Mouse (Mus musculus) brain, embryonic 14.5 days (tissue): ENCODE data around the gene Baz2b. TPM values are rescaled to one million over a fixed set of nuclear protein-coding genes. Genes with fewer than 3 reads are reported as not detected.
A peak's percentile ranks its signal among the peaks of the same experiment; 100 is the strongest.

ENCODE experiments used
- DNase-seq: peaks from one replicate; pipeline ENCODE4 v3.0.0-alpha.2; 2011; ENCODE audit warnings: low read depth
- CTCF ChIP-seq: fragments of 200-500 bp; IDR thresholded peaks from 2 replicates; pipeline ENCODE4 v1.5.1; 2012; ENCODE audit warnings: inconsistent platforms, mild to moderate bottlenecking, moderate library complexity, borderline replicate concordance; ENCODE audit not compliant: insufficient read depth, insufficient read length; ENCODE audit errors: extremely low read depth
- POLR2A ChIP-seq: fragments of 200-500 bp; IDR thresholded peaks from 2 replicates; pipeline ENCODE4 v1.6.1; 2012; ENCODE audit warnings: mild to moderate bottlenecking, inconsistent platforms, borderline replicate concordance; ENCODE audit not compliant: poor library complexity, insufficient read depth, insufficient read length, severe bottlenecking; ENCODE audit errors: extremely low read depth
- polyA plus RNA-seq: library from polyadenylated mRNA; depleted of rRNA; stranded (reverse); fragments of >200 nt; gene quantifications from 2 replicates; pipeline ENCODE4 v1.2.3, GENCODE M21; 2012

The Baz2b gene
- polyA plus RNA-seq, 1 experiment, result 73.4 TPM

DNA sequence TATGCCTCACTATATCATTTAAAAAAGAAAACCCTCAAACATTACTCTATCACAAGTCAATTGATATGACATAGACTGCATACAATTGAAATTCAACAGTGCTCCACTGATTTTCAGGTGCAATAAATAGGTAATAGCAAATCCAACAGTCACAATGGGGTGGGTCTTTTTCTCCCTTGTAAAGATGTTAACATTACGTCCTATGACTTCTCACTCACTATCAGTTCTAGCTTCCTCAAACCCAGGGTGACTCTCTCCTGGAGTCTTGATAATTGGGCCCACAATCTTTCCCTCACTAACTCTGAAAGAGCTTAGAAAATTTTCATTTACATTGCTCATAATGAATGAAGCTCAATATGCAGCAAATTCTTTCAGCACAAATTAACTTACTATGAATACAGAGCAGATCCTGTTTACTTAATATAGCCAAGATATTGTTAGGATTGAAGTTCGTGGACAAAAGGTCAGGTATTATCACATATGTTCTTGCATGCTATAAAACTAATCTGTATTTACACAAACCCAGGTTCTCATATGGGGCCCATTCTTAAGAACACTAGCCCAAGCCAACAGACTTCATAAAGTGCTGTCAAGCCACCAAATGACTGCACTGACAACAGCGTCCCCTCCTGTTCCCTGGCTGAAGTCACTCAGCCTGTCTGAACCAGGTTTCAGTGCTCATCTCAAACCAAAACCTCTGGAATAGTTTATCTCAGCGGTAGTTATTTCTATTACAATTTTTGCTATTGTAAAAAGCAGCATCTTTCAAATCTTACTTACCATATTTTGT lies 168.0 kb downstream of the Baz2b start:
- no peak for DNase-seq
- TF ChIP-seq POLR2A, result no peak
- TF ChIP-seq CTCF, result no peak

DNA sequence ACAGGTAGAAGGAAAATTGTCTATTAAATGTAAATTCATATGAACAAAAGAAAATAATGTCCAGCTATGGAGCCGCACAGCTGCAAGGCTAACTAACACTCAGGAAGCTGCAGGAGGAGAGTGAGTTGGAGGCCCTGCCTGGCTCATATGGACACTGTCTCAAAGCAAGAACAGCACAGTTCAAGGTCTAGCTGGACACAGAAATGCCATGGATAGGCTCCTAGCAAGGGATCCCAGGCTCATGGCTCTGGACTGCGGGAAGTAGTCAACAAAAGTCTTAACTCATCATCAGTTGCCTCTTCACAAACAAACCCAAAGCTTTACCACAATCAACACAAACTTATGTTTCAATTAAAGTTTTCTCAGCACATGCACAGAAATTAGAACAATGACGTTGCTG lies 169.5 kb downstream of the Baz2b start:
- no peak for DNase-seq
- TF ChIP-seq CTCF, result no peak
- no peak for TF ChIP-seq POLR2A

DNA sequence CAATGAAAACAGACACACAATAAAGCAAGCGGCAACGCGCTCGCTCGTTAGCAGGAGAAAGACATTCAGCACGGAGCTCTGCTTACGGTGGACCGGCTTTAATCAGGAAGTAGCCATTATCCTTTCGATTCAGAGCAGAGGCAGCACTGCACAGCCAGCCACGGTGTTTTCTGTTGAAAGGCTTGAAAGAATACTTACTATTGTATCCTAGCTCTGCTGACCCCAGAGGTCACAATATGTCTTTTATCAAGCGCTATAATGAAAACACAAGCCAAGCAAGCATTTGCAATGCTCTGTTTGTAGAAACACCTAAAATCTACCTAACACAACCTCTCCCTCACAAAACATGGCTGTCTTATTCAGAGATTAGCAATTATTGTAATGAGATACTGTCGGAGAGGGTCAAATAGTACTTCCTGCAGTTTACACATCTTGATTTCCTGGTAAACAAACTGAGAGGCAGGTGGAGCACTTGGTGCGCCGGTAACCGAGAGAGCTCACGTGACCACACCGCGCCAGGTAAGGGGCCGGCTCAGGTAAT lies 172.6 kb downstream of the Baz2b start:
- DNase-seq, result peak; percentile 87
- no peak for TF ChIP-seq POLR2A
- TF ChIP-seq CTCF, result no peak

DNA sequence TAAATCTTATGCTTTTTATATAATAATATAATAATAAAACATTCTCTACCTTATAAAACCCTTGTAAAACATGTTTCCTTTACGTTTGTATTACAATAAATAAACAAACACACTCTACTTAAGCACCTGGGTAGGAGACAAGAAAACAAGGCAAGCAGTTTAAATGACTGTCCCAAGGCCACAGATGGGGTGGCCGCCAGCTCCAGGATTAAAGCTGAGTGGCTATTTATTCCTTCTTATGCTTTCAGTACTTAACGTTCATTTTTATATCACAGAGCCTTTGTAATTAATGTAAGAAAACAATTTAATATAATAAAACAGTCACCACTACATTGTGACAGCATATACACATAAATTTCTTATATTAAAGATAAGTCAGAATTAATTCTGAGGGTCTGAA lies 173.3 kb downstream of the Baz2b start:
- no peak for TF ChIP-seq CTCF
- no peak for TF ChIP-seq POLR2A
- peak; percentile 41 for DNase-seq

DNA sequence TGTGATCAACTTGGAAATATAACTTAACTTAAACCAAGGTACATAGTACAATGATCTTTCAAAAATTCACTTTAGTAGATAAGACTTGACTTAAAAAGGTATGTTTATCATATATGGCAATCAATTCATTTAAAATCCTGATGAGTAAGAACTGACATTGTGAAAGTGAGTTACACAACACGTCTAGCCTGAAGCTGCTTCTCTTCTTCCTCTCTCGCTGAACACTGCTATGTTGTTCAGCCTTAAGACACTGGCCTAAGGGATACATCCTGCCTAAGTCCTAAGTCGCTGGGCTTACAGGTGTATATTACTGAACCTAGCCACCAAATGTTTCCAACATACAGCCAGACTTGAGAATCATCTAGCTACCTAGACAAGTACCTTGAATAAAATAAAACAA lies 178.6 kb downstream of the Baz2b start:
- DNase-seq, result no peak
- TF ChIP-seq POLR2A (no peak), CTCF (no peak)

DNA sequence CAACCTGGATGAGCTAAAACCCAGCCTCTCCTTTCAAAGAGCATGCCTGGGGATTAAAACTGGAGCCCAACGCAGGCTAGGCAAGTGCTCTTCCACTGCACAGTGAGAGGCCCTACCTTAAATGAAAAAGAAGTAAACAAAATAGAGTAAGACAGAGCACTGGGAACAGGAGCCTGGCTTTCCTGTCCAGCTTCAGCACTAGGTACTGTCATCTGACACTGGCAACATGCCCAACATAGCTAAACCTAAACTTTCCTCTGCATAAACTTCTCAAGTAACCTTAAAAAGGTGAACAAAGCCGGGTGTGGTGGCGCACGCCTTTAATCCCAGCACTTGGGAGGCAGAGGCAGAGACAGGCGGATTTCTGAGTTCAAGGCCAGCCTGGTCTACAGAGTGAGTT lies 180.6 kb downstream of the Baz2b start:
- TF ChIP-seq CTCF (no peak), POLR2A (no peak)
- DNase-seq, result no peak

DNA sequence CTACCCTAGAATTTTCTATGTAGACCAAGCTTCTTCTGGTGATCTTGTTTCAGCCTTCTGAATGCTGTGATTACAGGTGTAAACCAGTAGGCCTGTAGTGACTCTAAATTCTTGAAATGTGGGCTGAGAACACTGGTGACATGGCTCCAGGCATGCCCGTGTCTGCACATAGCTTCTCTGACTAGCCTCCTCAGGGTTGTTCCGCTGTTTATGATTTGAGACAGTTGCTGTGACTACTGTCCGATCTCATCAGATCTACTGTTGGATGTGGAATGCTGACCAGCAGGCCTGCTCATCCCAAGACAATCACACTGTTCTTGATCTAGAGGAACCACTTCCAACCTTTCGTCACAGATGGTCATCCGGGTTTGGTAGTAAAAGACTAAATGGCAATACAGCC lies 182.5 kb downstream of the Baz2b start:
- TF ChIP-seq CTCF, result no peak
- TF ChIP-seq POLR2A, result no peak
- DNase-seq, result no peak

DNA sequence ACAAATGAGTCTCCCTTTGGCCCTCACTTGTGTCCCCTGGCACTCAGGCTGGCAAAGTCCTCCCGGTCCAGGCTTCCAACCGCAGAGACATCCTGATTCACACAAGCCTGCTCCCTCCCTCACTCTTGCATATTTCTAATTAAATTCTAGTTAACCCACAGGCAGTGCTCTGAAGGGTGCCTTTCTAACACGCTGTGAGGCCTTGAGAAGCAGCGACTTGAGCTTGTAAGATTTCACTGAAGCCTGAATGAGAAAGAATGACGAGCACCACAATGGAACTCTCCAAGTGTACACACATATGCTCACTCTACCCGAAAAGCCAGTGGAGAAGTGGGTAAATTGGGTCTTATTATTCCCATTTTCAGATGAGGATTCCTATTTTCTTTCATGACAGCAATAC lies 183.1 kb downstream of the Baz2b start:
- TF ChIP-seq CTCF (no peak), POLR2A (no peak)
- peak; percentile 69 for DNase-seq

DNA sequence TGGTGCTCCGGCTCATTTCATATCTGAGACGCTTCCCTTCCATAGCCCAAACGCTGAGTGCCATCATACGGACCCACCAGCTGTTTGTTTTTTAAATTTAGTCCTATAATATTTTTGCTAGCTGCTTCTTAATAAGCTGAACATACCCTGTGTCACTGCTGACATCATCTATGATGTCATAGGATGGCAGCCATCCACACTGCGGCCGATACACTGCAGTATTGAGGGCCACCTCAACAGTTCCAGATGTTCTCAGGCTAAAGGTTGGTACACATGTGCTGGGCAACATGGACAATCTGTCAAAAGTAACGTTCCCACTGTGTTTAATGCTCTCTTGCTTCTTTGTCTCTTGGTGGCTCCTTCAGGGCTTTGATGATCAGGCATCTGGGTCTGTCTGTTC lies 185.9 kb downstream of the Baz2b start:
- TF ChIP-seq CTCF (no peak), POLR2A (no peak)
- DNase-seq, result no peak

DNA sequence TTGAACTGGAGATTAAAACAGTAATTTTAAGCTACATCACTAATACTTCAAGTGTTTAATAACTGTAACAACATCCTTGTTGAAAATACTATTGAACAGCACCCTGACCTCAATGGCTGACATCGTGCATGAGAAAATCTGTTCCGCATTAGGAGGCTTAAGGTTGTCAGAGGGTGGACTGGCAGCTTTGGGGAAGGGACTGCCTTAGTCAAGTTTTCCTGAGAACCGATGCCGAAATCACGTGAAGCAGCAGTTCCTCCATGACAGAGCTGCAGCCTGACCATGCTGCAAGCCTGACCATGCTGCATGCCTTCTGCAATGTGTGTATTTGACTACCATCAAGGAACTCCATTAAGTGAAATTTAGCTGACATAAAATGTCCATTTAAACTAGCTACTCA lies 188.1 kb downstream of the Baz2b start:
- TF ChIP-seq CTCF (no peak), POLR2A (no peak)
- DNase-seq, result no peak

DNA sequence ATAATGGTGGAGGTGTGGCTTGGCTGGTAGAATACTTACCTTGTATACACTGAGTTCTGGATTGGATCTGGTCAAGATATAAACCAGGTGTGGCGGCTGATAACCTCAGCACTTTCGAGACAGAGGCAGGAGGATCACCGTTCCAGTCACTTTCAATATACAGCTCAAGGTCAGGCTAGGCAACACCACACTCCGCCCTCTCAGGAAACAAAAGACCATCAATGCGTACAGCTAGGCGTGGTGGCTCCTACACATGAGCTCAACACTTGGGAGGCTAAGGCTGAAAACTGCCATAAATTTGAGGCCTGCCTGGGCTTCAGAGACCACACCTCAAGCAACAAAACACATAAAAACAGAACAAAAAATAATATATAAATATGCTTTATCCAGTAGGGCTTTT lies 188.5 kb downstream of the Baz2b start:
- no peak for TF ChIP-seq POLR2A
- TF ChIP-seq CTCF, result no peak
- no peak for DNase-seq

DNA sequence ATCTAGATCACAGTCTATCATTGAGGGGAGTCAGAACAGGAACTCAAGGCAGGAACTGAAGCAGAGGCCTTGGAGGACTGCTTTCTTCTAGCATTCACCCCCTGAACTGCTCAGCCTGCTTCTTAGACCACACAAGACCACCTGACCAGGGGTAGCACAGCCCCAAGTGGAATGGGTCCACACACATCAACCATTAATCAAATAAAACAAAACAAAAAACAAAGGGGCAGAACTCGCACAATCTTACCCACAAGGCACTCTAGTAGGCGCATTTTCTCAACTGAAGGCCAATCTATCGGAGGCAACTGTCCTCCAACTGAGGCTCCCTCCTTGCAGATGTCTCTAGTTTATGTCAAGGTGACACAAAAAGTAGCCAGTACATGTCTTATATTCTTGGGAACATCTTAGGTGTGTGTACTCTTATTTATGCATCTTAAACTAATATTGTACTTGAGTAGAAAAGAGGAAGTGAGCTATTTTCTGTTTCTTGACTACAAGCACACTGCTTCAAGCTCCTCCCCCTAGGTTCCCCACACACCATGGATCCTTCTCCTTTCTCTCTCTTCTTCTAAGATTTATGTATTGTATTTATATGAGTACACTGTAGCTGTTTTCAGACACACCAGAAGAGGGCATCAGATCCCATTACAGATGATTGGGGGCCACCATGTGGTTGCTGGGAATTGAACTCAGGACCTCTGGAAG lies 189.9 kb downstream of the Baz2b start:
- TF ChIP-seq POLR2A (no peak), CTCF (no peak)
- no peak for DNase-seq

DNA sequence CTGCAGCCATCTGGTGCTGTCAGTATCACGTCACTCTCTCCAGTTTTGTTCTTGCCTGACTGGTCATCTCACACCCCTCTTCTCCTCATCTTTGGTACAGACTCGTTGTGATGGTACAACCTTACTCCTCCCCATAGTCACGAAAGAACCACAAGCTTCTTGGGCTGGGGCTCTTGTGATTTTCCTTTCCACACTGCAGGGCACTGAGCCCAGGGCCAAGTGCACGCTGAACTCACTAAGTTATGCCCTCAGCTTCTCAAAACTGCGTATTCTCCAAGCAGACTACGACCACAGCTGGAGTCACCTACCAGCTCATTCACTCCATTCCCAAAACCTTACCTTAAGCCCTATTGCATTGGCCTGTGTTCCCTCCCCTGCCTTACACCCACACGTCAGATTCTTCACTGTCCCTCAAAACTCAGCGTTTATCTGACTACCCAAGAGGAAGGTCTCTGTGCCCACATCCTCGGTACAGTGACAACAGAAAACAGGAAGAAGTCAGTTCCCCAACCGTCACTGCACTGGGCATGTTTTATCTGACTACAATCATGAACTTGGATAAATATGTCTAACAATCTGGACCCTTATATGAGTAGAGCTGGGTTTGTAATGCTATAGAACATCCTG lies 190.7 kb downstream of the Baz2b start:
- DNase-seq, result no peak
- TF ChIP-seq POLR2A, result no peak
- TF ChIP-seq CTCF, result no peak
